Mouse (Mus musculus) liver, embryonic 14.5 days (tissue): ENCODE results near the gene Fam222b. TPM values are rescaled to one million over a fixed set of nuclear protein-coding genes. Genes with fewer than 3 reads are reported as not detected.
A peak's percentile ranks its signal among the peaks of the same experiment; 100 is the strongest.

Experiments used
- ATAC-seq: fragments of 200-750 bp; cut with Nextera tagmentation; 2 replicates; pipeline ENCODE4 v1.8.0; 2017; ENCODE audit warnings: moderate number of reproducible peaks, mild to moderate bottlenecking, moderate library complexity; ENCODE audit not compliant: insufficient read depth
- DNase-seq, 3 experiments: peaks; one replicate each; pipeline ENCODE4 v3.0.0-alpha.2; 2012 to 2013; ENCODE audit warnings: low read depth in 3 of 3, low spot score in 3 of 3
- H3K27ac ChIP-seq: fragments of 300-500 bp; sonication (generic); 2 replicates; pipeline ENCODE4 v1.5.1; 2014; ENCODE audit warnings: moderate library complexity, mild to moderate bottlenecking, control low read depth, inconsistent platforms
- H3K27me3 ChIP-seq: fragments of 300-500 bp; sonication (generic); 2 replicates; pipeline ENCODE4 v1.6.1; 2014; ENCODE audit warnings: mild to moderate bottlenecking, low read length, moderate library complexity; ENCODE audit not compliant: control insufficient read depth, insufficient read depth
- H3K36me3 ChIP-seq: fragments of 300-500 bp; sonication (generic); replicated peaks from 2 replicates; pipeline ENCODE4 v1.6.1; 2014; ENCODE audit warnings: low read depth; ENCODE audit not compliant: control insufficient read depth, insufficient read depth
- H3K4me1 ChIP-seq, 2 experiments: fragments of 200-500 bp in 1 of 2; fragments of 300-500 bp in 1 of 2; sonication (generic) in 1 of 2; replicated peaks; 2 replicates each; pipeline ENCODE4 v1.6.1; 2012 to 2014; ENCODE audit warnings: antibody characterized with exemption in 1 of 2, inconsistent platforms in 1 of 2, low read length in 1 of 2; ENCODE audit not compliant: control insufficient read depth in 2 of 2, insufficient read depth in 2 of 2
- H3K4me2 ChIP-seq: fragments of 300-500 bp; sonication (generic); 2 replicates; pipeline ENCODE4 v1.6.1; 2014; ENCODE audit warnings: low read depth, mild to moderate bottlenecking, control low read depth, moderate library complexity
- H3K4me3 ChIP-seq, 2 experiments: fragments of 200-500 bp in 1 of 2; fragments of 300-500 bp in 1 of 2; sonication (generic) in 1 of 2; 2 replicates each; pipeline ENCODE4 v1.5.1; 2012 to 2014; ENCODE audit warnings: low read depth in 2 of 2, low read length in 2 of 2, mild to moderate bottlenecking in 2 of 2, control low read depth in 1 of 2, inconsistent platforms in 1 of 2, moderate library complexity in 1 of 2; ENCODE audit not compliant: insufficient read depth in 1 of 2
- H3K9ac ChIP-seq: fragments of 300-500 bp; sonication (generic); replicated peaks from 2 replicates; pipeline ENCODE4 v1.6.1; 2014; ENCODE audit warnings: mild to moderate bottlenecking, control low read depth, moderate library complexity
- H3K9me3 ChIP-seq: fragments of 300-500 bp; sonication (generic); 2 replicates; pipeline ENCODE4 v1.6.1; 2016; ENCODE audit warnings: low read length, mixed read lengths; ENCODE audit not compliant: control insufficient read depth
- CTCF ChIP-seq: IDR thresholded peaks from 2 replicates; pipeline ENCODE4 v1.5.1; 2016; ENCODE audit warnings: antibody characterized with exemption, low read depth, control low read depth
- EP300 ChIP-seq: IDR thresholded peaks from 2 replicates; pipeline ENCODE4 v1.6.1; 2016; ENCODE audit warnings: antibody characterized with exemption, low read depth
- WGBS: fragments of 180-500 bp; shearing (Covaris S2); extraction: QIAGEN DNeasy Blood & Tissue Kit; methylation state at CpG from one replicate; pipeline ENCODE4 v1.1.7; 2014; ENCODE audit not compliant: insufficient replicate concordance; 5-methylcytosine and 5-hydroxymethylcytosine counted together
- polyA plus RNA-seq, 2 experiments: library from polyadenylated mRNA; depleted of rRNA in 1 of 2; stranded (reverse) in 1 of 2; unstranded in 1 of 2; fragments of >200 nt; fragmentation: Nextera tagmentation in 1 of 2; extraction: Ambion mirVana in 1 of 2; gene quantifications; 2 replicates each; pipeline versions ENCODE4 v1.2.1 to v1.2.3; 2012 to 2014

Fam222b gene
- polyA plus RNA-seq, 2 experiments = 2.5 to 3.8 TPM

DNA sequence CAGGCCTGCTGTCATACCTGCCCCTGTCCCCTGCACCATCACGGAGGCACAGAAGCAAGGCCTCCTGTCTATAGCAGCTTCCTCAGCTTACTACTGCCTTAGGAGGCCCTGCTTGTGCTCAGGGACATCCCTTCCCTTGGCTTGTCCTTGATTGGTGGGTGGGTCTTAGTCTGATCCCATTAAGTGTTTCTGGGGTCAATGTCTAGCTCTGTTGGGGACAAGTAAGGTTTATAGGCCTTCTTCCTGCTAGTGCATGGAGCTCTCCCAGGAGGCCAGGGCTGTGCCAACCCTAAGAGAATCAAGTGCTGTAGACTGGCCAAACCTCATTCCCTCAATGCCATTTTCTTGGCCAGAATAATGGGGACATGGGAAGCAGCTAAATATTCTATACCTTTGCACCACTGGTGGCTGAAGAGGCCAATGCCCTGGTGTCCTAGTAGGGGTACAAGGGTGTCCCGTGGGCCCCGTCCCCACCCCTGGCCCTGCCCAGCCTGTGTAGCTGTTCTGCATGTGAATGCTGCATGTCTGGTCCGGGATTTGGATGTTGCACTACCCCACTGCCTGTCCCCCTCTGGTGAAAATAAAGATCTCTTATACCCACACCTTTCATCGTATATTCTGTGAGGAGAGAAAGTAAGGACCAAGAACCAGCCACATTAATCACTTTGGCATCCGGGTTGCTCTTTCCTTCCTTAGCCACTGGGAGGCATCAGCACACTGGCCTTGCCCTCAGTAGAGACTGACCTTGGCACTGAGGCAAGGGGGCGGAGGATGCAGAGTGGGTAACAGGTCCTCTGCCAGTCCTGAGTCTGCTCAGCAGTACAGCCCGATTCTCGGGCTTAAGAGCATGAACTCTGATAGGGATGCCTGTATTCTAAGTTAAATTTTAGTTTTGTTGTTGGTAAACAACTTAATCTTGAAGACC, 34.4 kb upstream of the Fam222b start:
- no peaks in the 10 kb centered on the region for H3K27me3 ChIP-seq
- WGBS = 41% methylated on average over 9 of the region's 9 CpGs
- no peaks in the 10 kb centered on the region for H3K9me3 ChIP-seq
- peak overlapping the region; percentile 34 for H3K4me2 ChIP-seq
- DNase-seq (peak; percentile 55 to 67 (median 63)), ATAC-seq (peak; percentile 81)
- no peak overlapping the region; a peak in 1 of 4 replicates for H3K4me3 ChIP-seq
- TF ChIP-seq CTCF (peak; percentile 99), EP300 (no peak)
- peaks cover 38 to 42% of the 10 kb centered on the region in 2 experiments for H3K4me1 ChIP-seq
- H3K36me3 ChIP-seq = peaks cover 6% of the 10 kb centered on the region; the same call in 1 of the 2 replicates
- H3K27ac ChIP-seq = peak overlapping the region; percentile 81
- H3K9ac ChIP-seq = no peak overlapping the region

- Histone ChIP-seq H3K4me3 (no peak overlapping the region), H3K27me3 (no peaks in the 10 kb centered on the region), H3K4me2 (peak overlapping the region; percentile 23), H3K9ac (peak overlapping the region; percentile 52; the same call in 1 of the 2 replicates), H3K27ac (peak overlapping the region; percentile 98), H3K36me3 (peaks cover 6% of the 10 kb centered on the region; the same call in 1 of the 2 replicates), H3K9me3 (no peaks in the 10 kb centered on the region), H3K4me1 (peaks cover 60 to 65% of the 10 kb centered on the region in 2 experiments)
- TF ChIP-seq CTCF = no peak
- peak; percentile 70 for TF ChIP-seq EP300
- WGBS = 54% methylated on average over 1 of the region's 1 CpGs
- ATAC-seq (no peak), DNase-seq (no peak)
These were observed 31.9 kb upstream of the Fam222b start for GRCm38 (mm10) chr11:78062563-78062962.

- TF ChIP-seq EP300 = peak; percentile 99
- peak; percentile 6; the same call in 1 of the 2 replicates for TF ChIP-seq CTCF
- WGBS = 4% methylated on average over 2 of the region's 2 CpGs
- H3K9ac ChIP-seq = peak overlapping the region; percentile 90
- H3K36me3 ChIP-seq = no peaks in the 10 kb centered on the region
- H3K9me3 ChIP-seq = no peaks in the 10 kb centered on the region
- H3K27ac ChIP-seq = peak overlapping the region; percentile 98
- peaks cover 82 to 85% of the 10 kb centered on the region in 2 experiments for H3K4me1 ChIP-seq
- no peaks in the 10 kb centered on the region for H3K27me3 ChIP-seq
- ATAC-seq = peak; percentile 77
- DNase-seq = peak; percentile 84 to 89 (median 86)
- H3K4me3 ChIP-seq = peak overlapping the region; percentile 1 to 29; a peak in 3 of 4 replicates
- H3K4me2 ChIP-seq = peak overlapping the region; percentile 95
These were observed 28.6 kb upstream of the Fam222b start for GRCm38 (mm10) chr11:78065906-78066305.

DNA sequence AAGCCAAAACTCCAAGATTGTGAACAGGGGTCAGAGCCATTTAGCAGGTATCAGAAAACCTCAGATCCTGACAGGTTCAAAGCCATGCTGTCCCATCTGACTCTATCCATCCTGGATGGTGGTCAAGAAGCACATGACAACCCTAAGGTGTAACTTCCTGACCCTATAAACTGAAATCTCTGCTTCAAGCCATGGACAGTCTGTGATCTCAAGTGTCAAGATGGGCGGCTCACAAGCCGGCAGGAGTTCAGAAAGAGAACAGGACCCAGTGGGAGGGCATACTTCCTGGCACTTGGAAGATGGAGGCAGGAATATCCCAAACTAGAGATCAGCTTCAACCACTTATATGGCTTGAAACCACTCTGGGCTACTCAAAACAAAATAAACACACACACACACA, 27.8 kb upstream of the Fam222b start:
- Histone ChIP-seq H3K4me2 (peak overlapping the region; percentile 95), H3K27ac (peak overlapping the region; percentile 98), H3K9me3 (no peaks in the 10 kb centered on the region), H3K27me3 (no peaks in the 10 kb centered on the region), H3K4me3 (peak overlapping the region in 1 of 2 experiments; percentile 29; a peak in 3 of 4 replicates), H3K36me3 (no peaks in the 10 kb centered on the region), H3K4me1 (peaks cover 80 to 83% of the 10 kb centered on the region in 2 experiments), H3K9ac (peak overlapping the region; percentile 90)
- DNase-seq = no peak
- 50% methylated on average over 2 of the region's 2 CpGs for WGBS
- TF ChIP-seq CTCF (no peak), EP300 (no peak)
- ATAC-seq = no peak

GRCm38 (mm10) chr11:78067566-78067965, 26.9 kb upstream of the Fam222b start:
- no peaks in the 10 kb centered on the region for H3K27me3 ChIP-seq
- peak overlapping the region in 1 of 2 experiments; percentile 1; a peak in 1 of 4 replicates for H3K4me3 ChIP-seq
- ATAC-seq (no peak), DNase-seq (no peak)
- peak overlapping the region; percentile 98 for H3K27ac ChIP-seq
- peak overlapping the region; percentile 95 for H3K4me2 ChIP-seq
- 61% methylated on average over 5 of the region's 5 CpGs for WGBS
- no peaks in the 10 kb centered on the region for H3K9me3 ChIP-seq
- H3K9ac ChIP-seq = peak overlapping the region; percentile 90
- peaks cover 74 to 80% of the 10 kb centered on the region in 2 experiments for H3K4me1 ChIP-seq
- H3K36me3 ChIP-seq = no peaks in the 10 kb centered on the region
- TF ChIP-seq CTCF (no peak), EP300 (no peak)
